Mouse (Mus musculus): Measurements from ENCODE around the gene Hmga2. TPM values are rescaled to one million over a fixed set of nuclear protein-coding genes. Genes with fewer than 3 reads are reported as not detected.
"Not testable (repeated sequence)": the region's sequence is repeated elsewhere in the genome, so short reads cannot be mapped to it uniquely, and the experiment has no call there.

The Hmga2 gene
- total RNA-seq, 2 experiments from 2014 or later = 0.38 TPM; not detected in 1

GRCm38 (mm10) chr10:120369187-120369805, 107.0 kb downstream of the Hmga2 start:
- ATAC-seq (replicated peaks; ENCODE audit: low FRiP score, poor library complexity, severe bottlenecking) = no peak

DNA sequence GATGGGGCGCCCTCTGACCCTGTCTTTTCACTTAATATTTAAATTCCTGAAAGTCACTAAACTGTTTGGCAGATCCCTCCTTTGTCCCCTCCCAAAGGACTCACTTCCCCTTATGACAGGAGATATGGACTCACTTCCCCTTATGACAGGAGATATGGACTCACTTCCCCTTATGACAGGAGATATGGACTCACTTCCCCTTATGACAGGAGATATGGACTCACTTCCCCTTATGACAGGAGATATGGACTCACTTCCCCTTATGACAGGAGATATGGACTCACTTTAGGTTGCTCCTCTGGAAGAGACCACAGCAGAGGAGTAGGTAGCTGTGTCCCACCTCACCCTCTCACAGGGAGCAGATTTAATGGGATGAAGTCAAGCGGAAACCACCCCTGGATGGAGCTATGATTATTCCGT, 110.1 kb downstream of the Hmga2 start:
- not testable (repeated sequence) for ATAC-seq (replicated peaks; ENCODE audit: low FRiP score, poor library complexity, severe bottlenecking)

GRCm38 (mm10) chr10:120365380-120366172, 110.7 kb downstream of the Hmga2 start:
- ATAC-seq (replicated peaks; ENCODE audit: low FRiP score, poor library complexity, severe bottlenecking) = no peak

- ATAC-seq (replicated peaks; ENCODE audit: low FRiP score, poor library complexity, severe bottlenecking) = peak; percentile 68
Observed at GRCm38 (mm10) chr10:120363983-120364582, 112.2 kb downstream of the Hmga2 start.

- ATAC-seq (replicated peaks; ENCODE audit: low FRiP score, poor library complexity, severe bottlenecking) = 0 out of 2 replicates have a peak, but pooled peaks have one; percentile 41
Observed at GRCm38 (mm10) chr10:120363298-120363982, 112.8 kb downstream of the Hmga2 start.

DNA sequence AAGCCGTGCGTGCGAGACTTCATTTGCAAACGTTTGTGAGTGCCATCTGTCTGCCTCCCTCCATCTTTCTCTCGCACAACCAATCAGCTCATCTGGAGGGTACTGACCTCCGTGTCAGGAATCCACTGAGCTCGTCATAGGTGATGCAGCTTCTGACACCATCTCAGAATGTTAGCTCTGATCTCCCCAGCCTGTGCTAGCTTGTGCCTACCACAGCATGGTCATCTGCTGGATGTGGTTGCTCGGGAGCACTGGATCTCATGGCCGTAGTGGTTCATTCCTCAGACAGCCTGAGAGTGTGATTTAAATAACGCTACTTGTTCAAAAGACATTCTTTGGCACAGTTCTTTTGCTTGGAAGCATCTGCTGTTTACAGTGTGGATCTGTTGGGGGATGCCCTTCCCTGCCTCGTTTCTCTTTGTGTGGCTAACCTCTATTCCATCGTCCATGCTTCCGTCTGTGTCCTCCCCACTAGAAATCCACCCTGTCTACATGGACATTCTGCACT, 121.7 kb downstream of the Hmga2 start:
- no peak for ATAC-seq (replicated peaks; ENCODE audit: low FRiP score, poor library complexity, severe bottlenecking)

- no peak for ATAC-seq (replicated peaks; ENCODE audit: low FRiP score, poor library complexity, severe bottlenecking)
Observed at GRCm38 (mm10) chr10:120345325-120345724, 130.9 kb downstream of the Hmga2 start.

- no peak for ATAC-seq (replicated peaks; ENCODE audit: low FRiP score, poor library complexity, severe bottlenecking)
Observed at GRCm38 (mm10) chr10:120344558-120345318, 131.5 kb downstream of the Hmga2 start.

DNA sequence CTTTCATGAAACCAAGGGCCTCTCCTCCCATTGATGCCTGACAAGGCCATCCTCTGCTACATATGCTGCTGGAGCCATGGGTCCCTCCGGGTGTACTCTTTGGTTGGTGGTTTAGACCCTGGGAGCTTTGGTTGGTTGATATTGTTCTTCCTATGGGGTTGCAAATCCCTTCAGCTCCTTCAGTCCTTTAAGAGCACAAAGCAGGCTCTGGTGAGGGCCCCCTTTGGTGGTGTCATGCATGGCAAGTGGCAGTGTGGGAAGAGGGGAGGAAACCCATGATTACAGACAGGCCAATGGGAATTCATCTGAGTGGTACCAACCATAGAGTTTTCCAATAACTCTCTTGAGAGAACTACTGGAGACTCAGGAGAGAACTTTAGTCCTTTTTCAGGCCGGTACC, 136.4 kb downstream of the Hmga2 start:
- not testable (repeated sequence) for ATAC-seq (replicated peaks; ENCODE audit: low FRiP score, poor library complexity, severe bottlenecking)

DNA sequence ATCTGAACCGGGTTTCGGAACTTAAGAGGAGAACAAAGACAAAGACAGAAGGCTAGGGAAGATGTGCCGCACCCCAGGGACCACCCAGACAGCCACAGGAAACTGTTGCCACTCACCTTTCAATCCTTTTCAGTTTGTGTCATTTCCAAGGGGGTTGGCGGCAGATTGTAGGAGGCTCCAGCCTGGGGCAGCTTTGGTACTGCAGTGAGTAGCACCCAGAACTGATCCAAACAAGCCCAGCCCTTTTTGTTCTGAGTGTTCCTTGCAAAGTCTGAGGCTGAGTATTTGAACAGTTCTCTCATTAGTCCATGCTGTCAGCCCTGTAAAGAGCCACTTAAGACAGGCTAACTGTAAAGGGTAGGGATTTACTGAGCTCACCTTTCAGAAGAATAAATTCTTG, 136.9 kb downstream of the Hmga2 start:
- no peak for ATAC-seq (replicated peaks; ENCODE audit: low FRiP score, poor library complexity, severe bottlenecking)

DNA sequence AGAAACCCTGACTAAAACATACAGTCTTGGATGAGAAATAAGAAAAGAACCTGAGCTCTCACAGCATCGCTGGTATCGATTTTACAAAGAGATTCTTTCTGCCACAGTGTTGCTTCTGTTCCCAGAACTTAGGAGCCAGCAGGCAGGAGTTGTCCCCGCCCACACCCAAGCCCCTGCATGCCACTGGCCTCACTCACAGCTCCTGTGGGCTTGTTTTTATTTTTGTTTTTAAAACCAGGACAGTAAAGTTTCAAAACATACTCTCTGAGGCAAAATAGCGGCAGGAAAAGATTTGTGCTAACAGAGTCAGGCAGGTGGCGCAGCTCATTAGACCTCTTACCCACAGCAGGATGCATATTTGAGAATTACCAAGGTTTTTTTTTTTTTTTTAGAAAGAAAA, 137.4 kb downstream of the Hmga2 start:
- ATAC-seq (replicated peaks; ENCODE audit: low FRiP score, poor library complexity, severe bottlenecking) = no peak

- not testable (repeated sequence) for ATAC-seq (replicated peaks; ENCODE audit: low FRiP score, poor library complexity, severe bottlenecking)
Observed at GRCm38 (mm10) chr10:120338431-120338830, 137.8 kb downstream of the Hmga2 start.

GRCm38 (mm10) chr10:120327946-120328345, 148.3 kb downstream of the Hmga2 start:
- no peak for ATAC-seq (replicated peaks; ENCODE audit: low FRiP score, poor library complexity, severe bottlenecking)

DNA sequence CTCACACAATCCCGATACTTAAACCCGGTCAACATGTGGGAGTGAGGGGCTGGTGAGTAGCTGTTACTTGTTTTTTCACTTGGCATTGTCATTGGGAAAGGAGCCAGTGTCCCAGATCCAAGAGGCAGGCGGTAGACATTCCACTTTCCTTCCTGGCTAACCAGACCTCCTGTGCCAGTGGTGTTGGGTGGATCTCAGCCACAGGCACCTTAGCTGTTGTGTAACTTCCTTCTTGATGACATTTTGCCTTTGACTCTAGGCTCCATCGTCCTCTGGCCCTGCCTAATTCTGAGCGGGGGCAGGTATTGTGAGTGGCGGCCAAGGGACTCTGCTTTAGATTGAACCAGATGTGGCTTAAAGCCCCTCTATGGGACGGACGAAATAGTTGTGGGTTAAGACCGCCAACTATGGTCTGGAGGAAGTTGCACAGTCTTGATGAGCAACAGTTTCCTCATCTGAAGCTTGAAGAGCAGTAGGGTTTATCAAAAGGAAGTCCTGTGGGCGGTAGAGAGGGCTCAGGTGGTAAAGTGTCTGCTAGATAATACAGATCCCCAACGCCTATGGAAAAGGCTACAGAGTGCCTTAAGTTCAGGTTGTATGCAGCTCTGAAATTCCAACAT, 152.6 kb downstream of the Hmga2 start:
- no peak for ATAC-seq (replicated peaks; ENCODE audit: low FRiP score, poor library complexity, severe bottlenecking)

- ATAC-seq (replicated peaks; ENCODE audit: low FRiP score, poor library complexity, severe bottlenecking) = no peak
Observed at GRCm38 (mm10) chr10:120322815-120323214, 153.5 kb downstream of the Hmga2 start.

GRCm38 (mm10) chr10:120319614-120320013, 156.7 kb downstream of the Hmga2 start:
- no peak for ATAC-seq (replicated peaks; ENCODE audit: low FRiP score, poor library complexity, severe bottlenecking)
